In genomic region chr2:79316182-79316880, GRCm38 (mm10) we compare ENCODE assay signal across 18 mouse cellular contexts.
DNase-seq lines count a peak whose midpoint lies in the region; ATAC-seq and TF ChIP-seq lines count a peak whose summit lies in the region.
"Had no signal": no experiment of that assay in that cellular context is flagged by ENCODE, and none has a peak within 500 bp of the region (broad histone marks: within the 10 kb centered on the region; RNA-seq: fewer than 3 reads in every experiment).

No protein-coding gene starts in this region.

- H3K27ac ChIP-seq in forebrain, embryonic 13.5 days, result no peak overlapping the region
- H3K27ac ChIP-seq in forebrain, postnatal 0 days (ENCODE audit: low read depth, low read length), result no peak overlapping the region
- no peak overlapping the region for H3K27ac ChIP-seq in lung, embryonic 14.5 days (ENCODE audit: low read depth)
- peak overlapping the region; percentile 42; the same call in 1 of the 2 replicates for H3K27ac ChIP-seq in CH12.LX (ENCODE audit: insufficient read depth, low read depth)
- no peak overlapping the region for H3K27ac ChIP-seq in neural tube, embryonic 15.5 days (replicated peaks)
- H3K27ac ChIP-seq in hindbrain, embryonic 13.5 days, result no peak overlapping the region
- H3K27ac ChIP-seq: heart, adult 2 months; limb, embryonic 10.5 days; liver, embryonic 14.5 days had no signal

- H3K9me3 ChIP-seq in forebrain, embryonic 13.5 days (replicated peaks), result no peaks in the 10 kb centered on the region
- no peaks in the 10 kb centered on the region for H3K9me3 ChIP-seq in forebrain, postnatal 0 days (ENCODE audit: low read length)
- no peaks in the 10 kb centered on the region for H3K9me3 ChIP-seq in lung, embryonic 14.5 days (ENCODE audit: low read depth, low read length)
- no peaks in the 10 kb centered on the region for H3K9me3 ChIP-seq in CH12.LX (replicated peaks; ENCODE audit: low read length)
- H3K9me3 ChIP-seq in neural tube, embryonic 15.5 days (replicated peaks), result no peaks in the 10 kb centered on the region
- no peaks in the 10 kb centered on the region for H3K9me3 ChIP-seq in hindbrain, embryonic 13.5 days
- H3K9me3 ChIP-seq: limb, embryonic 10.5 days; megakaryocyte, embryonic 14.5 days had no signal

- dilution Hi-C loops in CH12.LX (cut with MboI; ENCODE audit: extremely low pct_ligation_motif_present, extremely low pct_unique_long_range_greater_than_20kb, low sequenced_read_pairs), result no loop called here

- in situ Hi-C loops in CH12.LX (cut with MboI; ENCODE audit: low pct_ligation_motif_present, low pct_unique_long_range_greater_than_20kb, low sequenced_read_pairs), result no loop called here

- no peak for TF ChIP-seq RAD21 in CH12.LX (IDR thresholded peaks at IDR 0.05; ENCODE audit: low read depth, low read length)

- ATAC-seq in forebrain, embryonic 13.5 days, result 0 out of 2 replicates have a peak, but pooled peaks have one; percentile 27
- no peak for ATAC-seq in forebrain, postnatal 0 days
- ATAC-seq in lung, embryonic 14.5 days (ENCODE audit: insufficient read depth), result peak; percentile 83
- ATAC-seq in common myeloid progenitor, adult 5-6 weeks (replicated peaks; ENCODE audit: low read depth, poor library complexity, severe bottlenecking), result 0 out of 2 replicates have a peak, but pooled peaks have one; percentile 23
- ATAC-seq in neural tube, embryonic 15.5 days (ENCODE audit: low FRiP score), result no peak
- no peak for ATAC-seq in hindbrain, embryonic 13.5 days (ENCODE audit: low FRiP score)
- ATAC-seq: inflammation-experienced regulatory T-cells, adult 6 months; Patski had no signal

- H3K4me1 ChIP-seq in forebrain, embryonic 13.5 days, result 0 out of 2 replicates have a peak, but pooled peaks cover 6% of the 10 kb centered on the region
- H3K4me1 ChIP-seq in forebrain, postnatal 0 days (ENCODE audit: insufficient read depth), result no peaks in the 10 kb centered on the region
- H3K4me1 ChIP-seq in lung, embryonic 14.5 days (ENCODE audit: insufficient read depth), result no peaks in the 10 kb centered on the region
- peaks cover 0 to 22% of the 10 kb centered on the region in 2 experiments; a peak in 3 of 4 replicates for H3K4me1 ChIP-seq in CH12.LX (ENCODE audit: control insufficient read depth in 1 of 2, insufficient read depth in 2 of 2)
- H3K4me1 ChIP-seq in neural tube, embryonic 15.5 days, result no peaks in the 10 kb centered on the region
- no peaks in the 10 kb centered on the region for H3K4me1 ChIP-seq in hindbrain, embryonic 13.5 days (replicated peaks)
- H3K4me1 ChIP-seq: limb, embryonic 10.5 days; megakaryocyte, embryonic 14.5 days had no signal

- no peaks in the 10 kb centered on the region for H3K36me3 ChIP-seq in forebrain, embryonic 13.5 days (ENCODE audit: poor library complexity, severe bottlenecking)
- H3K36me3 ChIP-seq in forebrain, postnatal 0 days (ENCODE audit: insufficient read depth), result no peaks in the 10 kb centered on the region
- H3K36me3 ChIP-seq in lung, embryonic 14.5 days (ENCODE audit: insufficient read depth), result no peaks in the 10 kb centered on the region
- H3K36me3 ChIP-seq in CH12.LX (replicated peaks in 1 of 2; ENCODE audit: control insufficient read depth in 1 of 2, insufficient read depth in 1 of 2, low read length in 1 of 2), result peaks cover 66 to 88% of the 10 kb centered on the region in 2 experiments
- H3K36me3 ChIP-seq in neural tube, embryonic 15.5 days, result 0 out of 2 replicates have a peak, but pooled peaks cover 2% of the 10 kb centered on the region
- no peaks in the 10 kb centered on the region for H3K36me3 ChIP-seq in hindbrain, embryonic 13.5 days

- no peak for TF ChIP-seq CTCF in forebrain, postnatal 0 days (IDR thresholded peaks at IDR 0.05; ENCODE audit: low read depth)
- TF ChIP-seq CTCF in lung, embryonic 14.5 days (IDR thresholded peaks at IDR 0.05; ENCODE audit: low read depth), result no peak
- TF ChIP-seq CTCF in CH12.LX (conservative IDR thresholded peaks at IDR 0.05 in 1 of 2, IDR thresholded peaks at IDR 0.05 in 1 of 2; ENCODE audit: low read depth in 2 of 2, low read length in 2 of 2), result no peak

- TF ChIP-seq EP300 in CH12.LX (IDR thresholded peaks at IDR 0.05; ENCODE audit: low read length), result no peak

- peaks cover 1% of the 10 kb centered on the region for H3K79me2 ChIP-seq in CH12.LX (replicated peaks; ENCODE audit: control insufficient read depth, extremely low read depth, insufficient read depth, poor library complexity, severe bottlenecking)

- no peak overlapping the region for H3K9ac ChIP-seq in forebrain, embryonic 13.5 days
- H3K9ac ChIP-seq in forebrain, postnatal 0 days, result no peak overlapping the region
- no peak overlapping the region for H3K9ac ChIP-seq in lung, embryonic 14.5 days
- H3K9ac ChIP-seq in CH12.LX (ENCODE audit: insufficient read depth, low read depth), result no peak overlapping the region
- H3K9ac ChIP-seq in neural tube, embryonic 15.5 days (replicated peaks), result no peak overlapping the region
- no peak overlapping the region for H3K9ac ChIP-seq in hindbrain, embryonic 13.5 days
- H3K9ac ChIP-seq: liver, embryonic 14.5 days had no signal

- H3K4me2 ChIP-seq in forebrain, embryonic 13.5 days, result no peak overlapping the region
- H3K4me2 ChIP-seq in forebrain, postnatal 0 days (ENCODE audit: low read depth), result no peak overlapping the region
- no peak overlapping the region for H3K4me2 ChIP-seq in lung, embryonic 14.5 days
- no peak overlapping the region for H3K4me2 ChIP-seq in CH12.LX (ENCODE audit: insufficient read depth, low read depth, poor library complexity, severe bottlenecking)
- H3K4me2 ChIP-seq in neural tube, embryonic 15.5 days, result no peak overlapping the region
- H3K4me2 ChIP-seq in hindbrain, embryonic 13.5 days, result no peak overlapping the region

- H3K27me3 ChIP-seq in forebrain, embryonic 13.5 days, result no peaks in the 10 kb centered on the region
- no peaks in the 10 kb centered on the region for H3K27me3 ChIP-seq in forebrain, postnatal 0 days (ENCODE audit: insufficient read depth, low read length)
- H3K27me3 ChIP-seq in lung, embryonic 14.5 days (ENCODE audit: insufficient read depth, low read length), result no peaks in the 10 kb centered on the region
- H3K27me3 ChIP-seq in CH12.LX (replicated peaks), result no peaks in the 10 kb centered on the region
- no peaks in the 10 kb centered on the region for H3K27me3 ChIP-seq in neural tube, embryonic 15.5 days (replicated peaks)
- H3K27me3 ChIP-seq in hindbrain, embryonic 13.5 days, result no peaks in the 10 kb centered on the region
- H3K27me3 ChIP-seq: megakaryocyte, embryonic 14.5 days; Patski had no signal

- WGBS in forebrain, embryonic 13.5 days, result 82% methylated on average over 9 of the region's 9 CpGs
- WGBS in forebrain, postnatal 0 days, result 70% methylated on average over 9 of the region's 9 CpGs
- WGBS in lung, embryonic 14.5 days, result 70% methylated on average over 9 of the region's 9 CpGs
- WGBS in neural tube, embryonic 15.5 days, result 90% methylated on average over 9 of the region's 9 CpGs
- 90% methylated on average over 9 of the region's 9 CpGs for WGBS in hindbrain, embryonic 13.5 days

- H3K4me3 ChIP-seq in forebrain, embryonic 13.5 days, result no peak overlapping the region
- no peak overlapping the region for H3K4me3 ChIP-seq in forebrain, postnatal 0 days (ENCODE audit: low read depth, low read length)
- no peak overlapping the region for H3K4me3 ChIP-seq in lung, embryonic 14.5 days (ENCODE audit: low read depth, low read length)
- no peak overlapping the region for H3K4me3 ChIP-seq in CH12.LX (replicated peaks in 1 of 3; ENCODE audit: low read depth in 2 of 3, low read length in 2 of 3, poor library complexity in 1 of 3)
- H3K4me3 ChIP-seq in neural tube, embryonic 15.5 days (replicated peaks), result no peak overlapping the region
- no peak overlapping the region for H3K4me3 ChIP-seq in hindbrain, embryonic 13.5 days
- H3K4me3 ChIP-seq: heart, adult 2 months; limb, embryonic 10.5 days; megakaryocyte, embryonic 14.5 days had no signal

- DNase-seq in forebrain, postnatal 0 days, result no peak
- DNase-seq in lung, embryonic 14.5 days, result peak; percentile 69
- no peak for DNase-seq in lung, postnatal 14 days
- DNase-seq in CH12.LX (ENCODE audit: extremely low read depth), result no peak
- DNase-seq: cerebellum, adult 11-12 months; heart, adult 2 months; kidney, postnatal 36 days; right cerebral cortex, postnatal 25 days; thymus, postnatal 14 days had no signal

- no peak for TF ChIP-seq POLR2A in CH12.LX (IDR thresholded peaks at IDR 0.05; ENCODE audit: low read depth, low read length)

TF ChIP-seq in CH12.LX, 34 proteins besides CTCF, POLR2A, EP300 and RAD21:
- no peak for TF ChIP-seq UBTF (IDR thresholded peaks at IDR 0.05; ENCODE audit: low read depth, low read length)

Comparison
In these comparisons a context has a peak if more than half of its experiments do, and no peak if none do; other contexts are left out.
1. ATAC-seq: peak in forebrain, embryonic 13.5 days (single experiment), lung, embryonic 14.5 days (single experiment) and common myeloid progenitor, adult 5-6 weeks (single experiment); none in forebrain, postnatal 0 days (single experiment), neural tube, embryonic 15.5 days (single experiment) and hindbrain, embryonic 13.5 days (single experiment).